Mouse (Mus musculus): ENCODE data around the gene U90926. TPM values are rescaled to one million over a fixed set of nuclear protein-coding genes. Genes with fewer than 3 reads are reported as not detected.
A peak's percentile ranks its signal among the peaks of the same experiment; 100 is the strongest.

U90926 gene
- polyA plus RNA-seq, 1 experiment, result not detected

GRCm38 (mm10) chr5:92240769-92241168 is 25.6 kb upstream of the U90926 start:
- no peak overlapping the region for H3K4me3 ChIP-seq (ENCODE audit: insufficient read depth, low read length)
- peaks cover 3% of the 10 kb centered on the region for H3K4me1 ChIP-seq (ENCODE audit: control insufficient read depth, insufficient read depth, low read length)
- H3K27ac ChIP-seq (ENCODE audit: insufficient read depth, low read depth, low read length), result no peak overlapping the region
- TF ChIP-seq CTCF (IDR thresholded peaks at IDR 0.05; ENCODE audit: low read depth, low read length), result no peak

- no peak overlapping the region for H3K27ac ChIP-seq (ENCODE audit: insufficient read depth, low read depth, low read length)
- no peak overlapping the region for H3K4me3 ChIP-seq (ENCODE audit: insufficient read depth, low read length)
- TF ChIP-seq POLR2A (IDR thresholded peaks at IDR 0.05; ENCODE audit: borderline replicate concordance, low read depth, low read length) (no peak), CTCF (IDR thresholded peaks at IDR 0.05; ENCODE audit: low read depth, low read length) (peak; percentile 23; the same call in 1 of the 2 replicates)
- no peaks in the 10 kb centered on the region for H3K4me1 ChIP-seq (ENCODE audit: control insufficient read depth, insufficient read depth, low read length)
Observed at GRCm38 (mm10) chr5:92239333-92240232, 24.4 kb upstream of the U90926 start.

GRCm38 (mm10) chr5:92234939-92235557 is 19.8 kb upstream of the U90926 start:
- Histone ChIP-seq H3K27ac (ENCODE audit: insufficient read depth, low read depth, low read length) (no peak overlapping the region), H3K4me1 (ENCODE audit: control insufficient read depth, insufficient read depth, low read length) (no peaks in the 10 kb centered on the region), H3K4me3 (ENCODE audit: insufficient read depth, low read length) (no peak overlapping the region)
- TF ChIP-seq CTCF (IDR thresholded peaks at IDR 0.05; ENCODE audit: low read depth, low read length), result no peak
- TF ChIP-seq POLR2A (IDR thresholded peaks at IDR 0.05; ENCODE audit: borderline replicate concordance, low read depth, low read length), result no peak

- TF ChIP-seq POLR2A (IDR thresholded peaks at IDR 0.05; ENCODE audit: borderline replicate concordance, low read depth, low read length) (no peak), CTCF (IDR thresholded peaks at IDR 0.05; ENCODE audit: low read depth, low read length) (no peak)
Observed at GRCm38 (mm10) chr5:92233366-92233765, 18.2 kb upstream of the U90926 start.

GRCm38 (mm10) chr5:92231836-92232235 is 16.6 kb upstream of the U90926 start:
- no peak overlapping the region for H3K27ac ChIP-seq (ENCODE audit: insufficient read depth, low read depth, low read length)
- peaks cover 3% of the 10 kb centered on the region; the same call in 1 of the 2 replicates for H3K4me1 ChIP-seq (ENCODE audit: control insufficient read depth, insufficient read depth, low read length)
- TF ChIP-seq POLR2A (IDR thresholded peaks at IDR 0.05; ENCODE audit: borderline replicate concordance, low read depth, low read length) (no peak), CTCF (IDR thresholded peaks at IDR 0.05; ENCODE audit: low read depth, low read length) (no peak)
- H3K4me3 ChIP-seq (ENCODE audit: insufficient read depth, low read length), result no peak overlapping the region

More at GRCm38 (mm10) chr5:92233366-92233765, 18.2 kb upstream of the U90926 start:
- Histone ChIP-seq H3K4me3 (ENCODE audit: insufficient read depth, low read length) (no peak overlapping the region), H3K4me1 (ENCODE audit: control insufficient read depth, insufficient read depth, low read length) (no peaks in the 10 kb centered on the region), H3K27ac (ENCODE audit: insufficient read depth, low read depth, low read length) (no peak overlapping the region)

- Histone ChIP-seq H3K4me1 (ENCODE audit: control insufficient read depth, insufficient read depth, low read length) (peaks cover 3% of the 10 kb centered on the region; the same call in 1 of the 2 replicates), H3K27ac (ENCODE audit: insufficient read depth, low read depth, low read length) (no peak overlapping the region), H3K4me3 (ENCODE audit: insufficient read depth, low read length) (no peak overlapping the region)
- TF ChIP-seq POLR2A (IDR thresholded peaks at IDR 0.05; ENCODE audit: borderline replicate concordance, low read depth, low read length), result no peak
- TF ChIP-seq CTCF (IDR thresholded peaks at IDR 0.05; ENCODE audit: low read depth, low read length), result no peak
Observed at GRCm38 (mm10) chr5:92230306-92230705, 15.1 kb upstream of the U90926 start.

- Histone ChIP-seq H3K4me1 (ENCODE audit: control insufficient read depth, insufficient read depth, low read length) (peaks cover 3% of the 10 kb centered on the region; the same call in 1 of the 2 replicates), H3K27ac (ENCODE audit: insufficient read depth, low read depth, low read length) (no peak overlapping the region), H3K4me3 (ENCODE audit: insufficient read depth, low read length) (no peak overlapping the region)
- TF ChIP-seq CTCF (IDR thresholded peaks at IDR 0.05; ENCODE audit: low read depth, low read length) (no peak), POLR2A (IDR thresholded peaks at IDR 0.05; ENCODE audit: borderline replicate concordance, low read depth, low read length) (no peak)
Observed at GRCm38 (mm10) chr5:92229514-92229913, 14.3 kb upstream of the U90926 start.

- H3K4me3 ChIP-seq (ENCODE audit: insufficient read depth, low read length), result no peak overlapping the region
- H3K4me1 ChIP-seq (ENCODE audit: control insufficient read depth, insufficient read depth, low read length), result peaks cover 3% of the 10 kb centered on the region; the same call in 1 of the 2 replicates
- no peak for TF ChIP-seq POLR2A (IDR thresholded peaks at IDR 0.05; ENCODE audit: borderline replicate concordance, low read depth, low read length)
- TF ChIP-seq CTCF (IDR thresholded peaks at IDR 0.05; ENCODE audit: low read depth, low read length), result no peak
- no peak overlapping the region for H3K27ac ChIP-seq (ENCODE audit: insufficient read depth, low read depth, low read length)
Observed at GRCm38 (mm10) chr5:92228776-92229175, 13.6 kb upstream of the U90926 start.

GRCm38 (mm10) chr5:92227782-92228181 is 12.6 kb upstream of the U90926 start:
- Histone ChIP-seq H3K4me1 (ENCODE audit: control insufficient read depth, insufficient read depth, low read length) (peaks cover 3% of the 10 kb centered on the region; the same call in 1 of the 2 replicates), H3K4me3 (ENCODE audit: insufficient read depth, low read length) (no peak overlapping the region), H3K27ac (ENCODE audit: insufficient read depth, low read depth, low read length) (no peak overlapping the region)
- TF ChIP-seq POLR2A (IDR thresholded peaks at IDR 0.05; ENCODE audit: borderline replicate concordance, low read depth, low read length) (no peak), CTCF (IDR thresholded peaks at IDR 0.05; ENCODE audit: low read depth, low read length) (no peak)

Measured in bone marrow macrophage, adult 2 months (primary cell).